Mouse (Mus musculus) embryonic facial prominence, embryonic 14.5 days (tissue): ENCODE results near the gene Grem1. TPM values are rescaled to one million over a fixed set of nuclear protein-coding genes. Genes with fewer than 3 reads are reported as not detected.

Experiments used
- ATAC-seq: fragments of 200-750 bp; cut with Nextera tagmentation; 2 replicates; pipeline ENCODE4 v1.8.0; 2017; ENCODE audit warnings: low read depth, moderate number of reproducible peaks, moderate TSS enrichment
- DNase-seq: peaks from one replicate; pipeline ENCODE4 v3.0.0-alpha.2; 2015; ENCODE audit warnings: low spot score
- H3K27ac ChIP-seq: fragments of 300-500 bp; sonication (generic); replicated peaks from 2 replicates; pipeline ENCODE4 v1.5.1; 2014; ENCODE audit warnings: low read depth, mild to moderate bottlenecking, low read length, moderate library complexity
- H3K27me3 ChIP-seq: fragments of 300-500 bp; sonication (generic); replicated peaks from 2 replicates; pipeline ENCODE4 v1.6.1; 2014; ENCODE audit warnings: low read length; ENCODE audit not compliant: control insufficient read depth, insufficient read depth
- H3K36me3 ChIP-seq: fragments of 300-500 bp; sonication (generic); 2 replicates; pipeline ENCODE4 v1.6.1; 2014; ENCODE audit warnings: low read length, mixed read lengths; ENCODE audit not compliant: control insufficient read depth, insufficient read depth
- H3K4me1 ChIP-seq: fragments of 300-500 bp; sonication (generic); 2 replicates; pipeline ENCODE4 v1.6.1; 2014; ENCODE audit warnings: antibody characterized with exemption, low read length; ENCODE audit not compliant: control insufficient read depth, insufficient read depth
- H3K4me2 ChIP-seq: fragments of 300-500 bp; sonication (generic); 2 replicates; pipeline ENCODE4 v1.6.1; 2014; ENCODE audit warnings: low read depth, mild to moderate bottlenecking, low read length, moderate library complexity, mixed read lengths
- H3K4me3 ChIP-seq: fragments of 300-500 bp; sonication (generic); 2 replicates; pipeline ENCODE4 v1.5.1; 2014; ENCODE audit warnings: low read depth, mild to moderate bottlenecking, low read length
- H3K9ac ChIP-seq: fragments of 300-500 bp; sonication (generic); 2 replicates; pipeline ENCODE4 v1.6.1; 2014; ENCODE audit warnings: low read depth, mild to moderate bottlenecking, low read length, moderate library complexity, mixed read lengths
- H3K9me3 ChIP-seq: fragments of 300-500 bp; sonication (generic); 2 replicates; pipeline ENCODE4 v1.6.1; 2016; ENCODE audit warnings: low read length; ENCODE audit not compliant: control insufficient read depth
- WGBS: fragments of 180-500 bp; shearing (Covaris S2); extraction: QIAGEN DNeasy Blood & Tissue Kit; methylation state at CpG from one replicate; pipeline ENCODE4 v1.1.7; 2014; 5-methylcytosine and 5-hydroxymethylcytosine counted together
- polyA plus RNA-seq: library from polyadenylated mRNA; unstranded; fragments of >200 nt; fragmentation: Nextera tagmentation; extraction: Ambion mirVana; gene quantifications from 2 replicates; pipeline ENCODE4 v1.2.1, GENCODE M21; 2014

The Grem1 gene
- polyA plus RNA-seq, 1 experiment from 2014 or later: 1.9 TPM

DNA sequence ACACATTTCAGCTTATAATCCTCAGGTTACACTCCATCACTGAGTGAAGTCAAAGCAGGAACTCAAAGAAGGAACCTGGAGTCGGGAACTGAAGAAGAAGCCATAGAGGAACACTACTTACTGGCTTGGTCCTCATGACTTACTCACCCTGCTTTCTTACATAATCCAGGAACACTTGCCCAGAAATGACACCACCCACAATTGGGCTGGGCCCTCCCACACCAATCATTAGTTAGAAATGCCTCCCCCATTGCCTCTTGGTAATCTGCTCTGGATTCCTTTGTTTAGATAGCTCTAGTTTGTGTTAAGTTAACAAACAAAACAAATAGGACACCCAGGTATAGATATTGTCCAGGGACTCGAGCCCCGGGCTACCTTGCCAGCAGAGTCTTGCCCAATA, 29.9 kb downstream of the Grem1 start:
- H3K36me3 ChIP-seq: no peaks in the 10 kb centered on the region
- ATAC-seq (no peak), DNase-seq (no peak)
- H3K4me3 ChIP-seq: no peak overlapping the region
- H3K27me3 ChIP-seq: no peaks in the 10 kb centered on the region
- H3K9me3 ChIP-seq: no peaks in the 10 kb centered on the region
- 88% methylated on average over 3 of the region's 3 CpGs for WGBS
- H3K4me1 ChIP-seq: no peaks in the 10 kb centered on the region
- H3K9ac ChIP-seq: no peak overlapping the region
- H3K27ac ChIP-seq: no peak overlapping the region
- H3K4me2 ChIP-seq: no peak overlapping the region

DNA sequence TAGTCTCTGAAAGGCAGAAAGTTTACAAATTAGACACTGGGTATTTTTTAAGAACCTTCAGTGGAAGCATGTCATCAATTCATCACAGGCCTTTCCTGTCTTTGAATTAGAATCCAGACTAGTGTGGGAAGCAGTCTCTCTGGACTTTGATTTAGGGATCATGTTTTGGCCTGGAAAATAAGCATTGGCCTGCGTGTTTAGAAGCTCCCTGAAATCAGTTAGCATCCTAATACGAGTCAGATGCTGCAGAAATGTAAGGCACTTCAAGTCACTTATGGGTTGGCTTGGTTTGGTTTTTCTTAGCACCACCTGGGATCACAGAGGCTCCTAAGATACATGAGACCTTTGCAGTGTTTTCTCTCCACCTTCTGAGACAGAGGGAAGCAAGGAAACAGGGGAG, 43.6 kb downstream of the Grem1 start:
- 39% methylated on average over 2 of the region's 2 CpGs for WGBS
- peaks cover 2% of the 10 kb centered on the region; the same call in 1 of the 2 replicates for H3K4me1 ChIP-seq

DNA sequence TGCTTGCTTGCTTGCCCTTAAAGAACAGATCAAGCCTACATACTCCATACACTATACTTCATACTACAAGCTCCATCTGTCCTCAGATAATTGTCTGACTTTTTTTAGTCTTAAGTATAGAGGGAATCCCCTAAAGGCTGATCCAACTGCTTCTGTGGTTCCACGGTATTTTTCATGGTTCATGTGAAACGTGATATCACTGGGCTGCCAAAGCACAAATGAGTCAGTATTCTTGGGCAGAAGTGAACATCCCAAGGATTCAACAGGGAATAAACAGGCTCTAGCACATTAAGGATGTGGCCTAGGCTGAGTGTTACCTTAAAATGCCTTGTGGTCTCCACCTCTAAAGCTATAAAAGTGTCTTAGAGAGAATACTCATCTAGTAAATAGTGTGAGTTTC, 45.0 kb downstream of the Grem1 start:
- DNase-seq: peak; percentile 31
- Histone ChIP-seq H3K4me1 (peaks cover 2% of the 10 kb centered on the region; the same call in 1 of the 2 replicates), H3K27me3 (no peaks in the 10 kb centered on the region), H3K36me3 (no peaks in the 10 kb centered on the region), H3K4me2 (no peak overlapping the region), H3K4me3 (no peak overlapping the region), H3K9ac (no peak overlapping the region), H3K27ac (no peak overlapping the region), H3K9me3 (0 out of 2 replicates have a peak, but pooled peaks cover 3% of the 10 kb centered on the region)
- ATAC-seq: no peak
- WGBS: 47% methylated on average over 2 of the region's 2 CpGs

More for the DNA sequence above, 43.6 kb downstream of the Grem1 start:
- ATAC-seq (no peak), DNase-seq (peak; percentile 60)
- Histone ChIP-seq H3K9ac (no peak overlapping the region), H3K36me3 (no peaks in the 10 kb centered on the region), H3K9me3 (0 out of 2 replicates have a peak, but pooled peaks cover 2% of the 10 kb centered on the region), H3K4me2 (no peak overlapping the region), H3K4me3 (no peak overlapping the region), H3K27ac (no peak overlapping the region), H3K27me3 (no peaks in the 10 kb centered on the region)

DNA sequence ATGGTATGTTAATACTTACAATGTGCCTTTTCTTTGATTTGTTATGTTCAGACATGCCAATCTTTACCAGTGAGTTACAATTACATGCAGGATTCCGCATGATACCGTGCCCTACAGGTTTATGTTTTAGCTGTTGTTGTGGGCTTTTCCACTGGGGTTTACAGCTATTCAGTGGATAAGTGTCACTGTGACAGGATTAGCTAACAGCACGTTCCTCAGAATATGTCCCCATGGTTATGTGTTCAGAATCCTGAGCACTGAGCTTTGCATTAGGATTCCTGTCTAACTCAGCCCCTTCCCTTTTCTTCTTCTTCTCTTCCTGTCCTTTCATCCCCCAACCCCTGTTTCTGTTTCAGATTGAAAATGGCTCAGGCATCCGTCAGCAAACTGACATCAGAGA, 50.9 kb downstream of the Grem1 start:
- no peak overlapping the region for H3K9ac ChIP-seq
- DNase-seq: no peak
- H3K27me3 ChIP-seq: no peaks in the 10 kb centered on the region
- no peak overlapping the region for H3K4me3 ChIP-seq
- H3K36me3 ChIP-seq: no peaks in the 10 kb centered on the region
- no peak for ATAC-seq
- H3K9me3 ChIP-seq: 0 out of 2 replicates have a peak, but pooled peaks cover 6% of the 10 kb centered on the region
- no peak overlapping the region for H3K4me2 ChIP-seq
- 42% methylated on average over 4 of the region's 4 CpGs for WGBS
- no peak overlapping the region for H3K27ac ChIP-seq
- H3K4me1 ChIP-seq: no peaks in the 10 kb centered on the region

DNA sequence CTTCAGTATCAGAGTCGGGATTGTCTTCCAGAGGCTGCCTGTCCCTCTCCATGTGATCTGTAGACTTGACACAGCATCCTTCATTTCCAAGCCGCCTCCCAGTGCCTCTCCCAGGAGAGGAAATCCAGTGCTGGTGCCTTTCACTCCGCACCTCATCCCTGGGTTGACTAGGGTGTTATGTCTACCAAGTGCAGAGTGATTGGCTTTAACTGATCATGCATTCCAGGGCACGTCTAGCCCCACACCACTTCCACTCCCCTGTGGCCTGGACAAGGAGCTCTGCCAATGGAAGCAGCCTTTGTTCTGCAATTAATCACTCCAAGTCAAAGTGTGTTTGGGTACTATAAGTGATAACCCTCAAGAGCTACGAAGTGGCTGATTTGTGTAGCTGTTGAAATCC, 56.9 kb downstream of the Grem1 start:
- DNase-seq (no peak), ATAC-seq (no peak)
- no peak overlapping the region for H3K4me3 ChIP-seq
- H3K36me3 ChIP-seq: no peaks in the 10 kb centered on the region
- H3K27ac ChIP-seq: no peak overlapping the region
- H3K4me2 ChIP-seq: no peak overlapping the region
- no peaks in the 10 kb centered on the region for H3K9me3 ChIP-seq
- H3K4me1 ChIP-seq: no peaks in the 10 kb centered on the region
- no peaks in the 10 kb centered on the region for H3K27me3 ChIP-seq
- 65% methylated on average over 5 of the region's 5 CpGs for WGBS
- no peak overlapping the region for H3K9ac ChIP-seq

DNA sequence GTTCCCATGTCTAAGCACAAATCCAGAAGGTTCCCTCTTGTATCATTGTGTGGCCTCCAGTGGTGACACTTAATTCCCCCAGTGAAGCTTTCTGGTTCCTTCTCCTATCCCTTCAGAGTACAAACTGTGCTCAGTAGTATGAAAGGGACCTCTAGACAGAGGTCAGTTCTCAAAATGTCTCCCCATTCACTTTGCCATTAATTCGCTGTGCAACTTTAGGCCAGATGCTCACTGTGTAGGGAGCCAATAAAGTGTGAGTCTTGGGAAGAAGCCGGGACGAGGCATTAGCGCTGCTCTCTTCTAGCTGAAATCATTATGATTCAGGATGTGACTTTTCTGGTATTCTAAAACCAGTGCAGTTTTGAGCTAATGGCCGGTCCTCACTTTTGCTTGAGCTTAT, 61.8 kb downstream of the Grem1 start:
- Histone ChIP-seq H3K27me3 (no peaks in the 10 kb centered on the region), H3K4me3 (no peak overlapping the region), H3K9ac (no peak overlapping the region), H3K36me3 (no peaks in the 10 kb centered on the region), H3K4me1 (no peaks in the 10 kb centered on the region), H3K9me3 (no peaks in the 10 kb centered on the region), H3K27ac (no peak overlapping the region), H3K4me2 (no peak overlapping the region)
- DNase-seq (no peak), ATAC-seq (no peak)
- WGBS: 87% methylated on average over 5 of the region's 5 CpGs

DNA sequence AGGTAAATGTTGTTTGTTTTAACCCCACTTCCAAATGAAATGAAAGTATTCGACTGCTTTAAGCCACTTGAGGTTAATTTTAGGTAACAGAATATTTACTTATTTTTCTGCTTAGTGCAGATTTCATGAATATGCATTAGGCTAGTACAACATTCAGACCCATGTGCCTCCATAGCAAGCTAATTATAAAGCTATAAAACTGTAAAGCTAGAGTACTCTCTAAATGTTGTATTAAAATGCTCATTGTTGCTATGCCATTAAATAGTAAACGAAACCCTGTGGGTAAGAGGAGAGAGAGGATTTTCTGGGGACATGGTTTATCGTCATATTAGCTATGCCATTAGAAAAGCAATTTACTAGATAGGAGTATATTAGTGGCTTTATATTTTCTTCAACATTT, 62.2 kb downstream of the Grem1 start:
- H3K27ac ChIP-seq: no peak overlapping the region
- 83% methylated on average over 3 of the region's 3 CpGs for WGBS
- ATAC-seq (no peak), DNase-seq (no peak)
- no peaks in the 10 kb centered on the region for H3K9me3 ChIP-seq
- no peaks in the 10 kb centered on the region for H3K36me3 ChIP-seq
- no peaks in the 10 kb centered on the region for H3K27me3 ChIP-seq
- H3K4me2 ChIP-seq: no peak overlapping the region
- no peak overlapping the region for H3K9ac ChIP-seq
- no peaks in the 10 kb centered on the region for H3K4me1 ChIP-seq
- H3K4me3 ChIP-seq: no peak overlapping the region

Other genes starting within 250 kb of the Grem1 start
- gene Scg5, start 70.5 kb upstream of the Grem1 start, polyA plus RNA-seq: 8.6 and 9.4 TPM in 2 replicates
- 4.1 and 4.2 TPM in 2 replicates for gene Arhgap11a, start 90.0 kb upstream of the Grem1 start, polyA plus RNA-seq